Mouse (Mus musculus) heart, postnatal 0 days (tissue): ENCODE data around the gene Rpl26. TPM values are rescaled to one million over a fixed set of nuclear protein-coding genes. Genes with fewer than 3 reads are reported as not detected.

Experiments used
- ATAC-seq: fragments of 200-750 bp; cut with Nextera tagmentation; 2 replicates; pipeline ENCODE4 v1.8.0; 2017; ENCODE audit warnings: low read depth, moderate number of reproducible peaks, moderate library complexity; ENCODE audit not compliant: insufficient read depth
- DNase-seq: peaks from one replicate; pipeline ENCODE4 v3.0.0-alpha.2; 2016; ENCODE audit warnings: low spot score
- H3K27ac ChIP-seq: fragments of 300-500 bp; sonication (generic); 2 replicates; pipeline ENCODE4 v1.5.1; 2014; ENCODE audit warnings: low read depth, mild to moderate bottlenecking
- H3K27me3 ChIP-seq: fragments of 300-500 bp; sonication (generic); 2 replicates; pipeline ENCODE4 v1.6.1; 2014; ENCODE audit warnings: low read length, mixed read lengths; ENCODE audit not compliant: control insufficient read depth, insufficient read depth
- H3K36me3 ChIP-seq: fragments of 300-500 bp; sonication (generic); replicated peaks from 2 replicates; pipeline ENCODE4 v1.6.1; 2014; ENCODE audit warnings: low read length, mixed read lengths; ENCODE audit not compliant: control insufficient read depth, insufficient read depth
- H3K4me1 ChIP-seq: fragments of 300-500 bp; sonication (generic); 2 replicates; pipeline ENCODE4 v1.6.1; 2014; ENCODE audit warnings: antibody characterized with exemption; ENCODE audit not compliant: control insufficient read depth, insufficient read depth
- H3K4me2 ChIP-seq: fragments of 300-500 bp; sonication (generic); 2 replicates; pipeline ENCODE4 v1.6.1; 2014; ENCODE audit warnings: low read depth, mild to moderate bottlenecking, low read length, moderate library complexity
- H3K4me3 ChIP-seq: fragments of 300-500 bp; sonication (generic); 2 replicates; pipeline ENCODE4 v1.5.1; 2014; ENCODE audit warnings: low read depth, low read length
- H3K9ac ChIP-seq: fragments of 300-500 bp; sonication (generic); replicated peaks from 2 replicates; pipeline ENCODE4 v1.6.1; 2014; ENCODE audit warnings: low read depth, low read length, mixed read lengths
- H3K9me3 ChIP-seq: fragments of 300-500 bp; sonication (generic); replicated peaks from 2 replicates; pipeline ENCODE4 v1.6.1; 2016; ENCODE audit warnings: low read length; ENCODE audit not compliant: control insufficient read depth
- CTCF ChIP-seq: IDR thresholded peaks from 2 replicates; pipeline ENCODE4 v1.5.1; 2016; ENCODE audit warnings: antibody characterized with exemption, control low read depth, low read depth
- EP300 ChIP-seq: IDR thresholded peaks from 2 replicates; pipeline ENCODE4 v1.6.1; 2016; ENCODE audit warnings: antibody characterized with exemption, low read depth
- WGBS: fragments of 180-500 bp; shearing (Covaris S2); extraction: QIAGEN DNeasy Blood & Tissue Kit; methylation state at CpG from one replicate; pipeline ENCODE4 v1.1.7; 2014; 5-methylcytosine and 5-hydroxymethylcytosine counted together
- polyA plus RNA-seq: library from polyadenylated mRNA; unstranded; fragments of >200 nt; fragmentation: Nextera tagmentation; extraction: Ambion mirVana; gene quantifications from 2 replicates; pipeline ENCODE4 v1.2.1, GENCODE M21; 2015
- total RNA-seq: library from RNA; depleted of rRNA; stranded (reverse); fragments of >200 nt; gene quantifications from 2 replicates; pipeline ENCODE4 v1.2.3, GENCODE M21; 2014; ENCODE audit warnings: low replicate concordance

The Rpl26 gene
- total and polyA plus RNA-seq, 2 experiments from 2014 or later, result 529 to 1,343 TPM

DNA sequence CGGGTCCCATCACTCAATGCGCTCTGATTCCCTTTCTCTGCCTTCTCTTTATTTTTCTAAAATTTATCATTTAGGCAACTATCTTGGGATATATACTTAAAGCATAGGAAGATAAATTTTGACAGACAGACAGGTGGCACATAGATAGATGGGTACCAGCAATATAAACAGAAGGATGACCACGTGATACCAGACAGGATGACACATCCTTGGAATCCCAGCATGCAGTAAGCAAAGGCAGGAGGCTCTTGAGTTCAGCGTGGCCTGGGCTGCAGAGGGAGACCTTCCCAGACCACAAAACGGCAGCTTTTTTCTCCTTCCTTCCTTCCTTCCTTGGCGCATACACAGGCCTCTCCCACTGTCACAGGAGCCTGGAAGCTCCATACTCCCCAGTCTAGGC, 3.5 kb upstream of the Rpl26 start:
- H3K9me3 ChIP-seq, result no peaks in the 10 kb centered on the region
- no peaks in the 10 kb centered on the region for H3K27me3 ChIP-seq
- DNase-seq (no peak), ATAC-seq (no peak)
- H3K27ac ChIP-seq, result no peak overlapping the region
- 0 out of 2 replicates have a peak, but pooled peaks cover 6% of the 10 kb centered on the region for H3K4me1 ChIP-seq
- H3K9ac ChIP-seq, result no peak overlapping the region
- H3K4me2 ChIP-seq, result no peak overlapping the region
- WGBS, result 58% methylated on average over 6 of the region's 6 CpGs
- TF ChIP-seq EP300, result no peak
- no peak for TF ChIP-seq CTCF
- no peaks in the 10 kb centered on the region; the same call in 1 of the 2 replicates for H3K36me3 ChIP-seq
- no peak overlapping the region for H3K4me3 ChIP-seq

DNA sequence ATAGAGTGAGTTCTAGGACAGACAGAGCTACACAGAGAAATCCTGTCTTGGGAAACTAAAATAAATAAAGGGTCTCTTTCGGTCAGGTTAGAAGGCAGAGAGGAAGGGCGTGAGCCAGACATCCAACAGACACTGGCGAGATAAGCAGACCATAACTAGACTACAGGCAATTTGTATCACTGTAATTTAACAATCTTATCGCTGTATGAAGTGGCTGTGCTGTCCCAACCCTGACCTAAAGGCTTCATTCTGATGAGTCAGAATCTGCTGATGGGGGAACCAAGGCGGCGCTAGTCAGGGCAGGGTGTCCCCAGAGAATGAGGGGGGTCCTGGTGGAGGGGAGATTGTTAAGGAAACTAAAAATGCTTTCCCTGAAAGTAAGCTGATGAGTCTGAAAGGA, 2.6 kb upstream of the Rpl26 start:
- Histone ChIP-seq H3K4me1 (0 out of 2 replicates have a peak, but pooled peaks cover 6% of the 10 kb centered on the region), H3K27me3 (no peaks in the 10 kb centered on the region), H3K9ac (no peak overlapping the region), H3K4me3 (no peak overlapping the region), H3K27ac (no peak overlapping the region), H3K36me3 (peaks cover 9% of the 10 kb centered on the region), H3K4me2 (no peak overlapping the region), H3K9me3 (no peaks in the 10 kb centered on the region)
- ATAC-seq (no peak), DNase-seq (no peak)
- TF ChIP-seq EP300 (no peak), CTCF (no peak)
- WGBS, result 55% methylated on average over 6 of the region's 6 CpGs

DNA sequence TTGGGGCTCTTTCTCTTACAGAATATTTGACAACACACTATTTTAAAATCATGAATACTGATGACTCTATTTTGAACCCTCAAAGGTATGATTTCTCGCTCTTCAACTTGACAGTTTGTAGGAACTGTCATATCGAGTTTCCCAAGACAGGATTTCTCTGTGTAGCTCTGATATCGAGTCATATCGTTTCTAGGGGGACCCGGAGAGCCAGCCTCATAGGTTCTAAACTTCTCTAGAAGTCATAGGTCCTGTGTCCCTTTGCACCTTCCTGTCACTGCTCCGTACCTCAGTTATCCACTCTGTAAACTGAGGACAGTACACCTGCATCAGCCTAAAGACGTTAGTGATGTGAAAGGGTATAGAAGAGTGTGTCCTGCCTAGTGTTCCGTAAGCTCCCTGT, 1.6 kb upstream of the Rpl26 start:
- no peak for ATAC-seq
- Histone ChIP-seq H3K27ac (no peak overlapping the region), H3K9ac (no peak overlapping the region), H3K36me3 (peaks cover 17% of the 10 kb centered on the region), H3K4me2 (no peak overlapping the region), H3K4me3 (no peak overlapping the region), H3K4me1 (0 out of 2 replicates have a peak, but pooled peaks cover 6% of the 10 kb centered on the region), H3K9me3 (no peaks in the 10 kb centered on the region), H3K27me3 (no peaks in the 10 kb centered on the region)
- WGBS, result 77% methylated on average over 8 of the region's 8 CpGs
- DNase-seq, result no peak
- TF ChIP-seq CTCF (no peak), EP300 (no peak)

DNA sequence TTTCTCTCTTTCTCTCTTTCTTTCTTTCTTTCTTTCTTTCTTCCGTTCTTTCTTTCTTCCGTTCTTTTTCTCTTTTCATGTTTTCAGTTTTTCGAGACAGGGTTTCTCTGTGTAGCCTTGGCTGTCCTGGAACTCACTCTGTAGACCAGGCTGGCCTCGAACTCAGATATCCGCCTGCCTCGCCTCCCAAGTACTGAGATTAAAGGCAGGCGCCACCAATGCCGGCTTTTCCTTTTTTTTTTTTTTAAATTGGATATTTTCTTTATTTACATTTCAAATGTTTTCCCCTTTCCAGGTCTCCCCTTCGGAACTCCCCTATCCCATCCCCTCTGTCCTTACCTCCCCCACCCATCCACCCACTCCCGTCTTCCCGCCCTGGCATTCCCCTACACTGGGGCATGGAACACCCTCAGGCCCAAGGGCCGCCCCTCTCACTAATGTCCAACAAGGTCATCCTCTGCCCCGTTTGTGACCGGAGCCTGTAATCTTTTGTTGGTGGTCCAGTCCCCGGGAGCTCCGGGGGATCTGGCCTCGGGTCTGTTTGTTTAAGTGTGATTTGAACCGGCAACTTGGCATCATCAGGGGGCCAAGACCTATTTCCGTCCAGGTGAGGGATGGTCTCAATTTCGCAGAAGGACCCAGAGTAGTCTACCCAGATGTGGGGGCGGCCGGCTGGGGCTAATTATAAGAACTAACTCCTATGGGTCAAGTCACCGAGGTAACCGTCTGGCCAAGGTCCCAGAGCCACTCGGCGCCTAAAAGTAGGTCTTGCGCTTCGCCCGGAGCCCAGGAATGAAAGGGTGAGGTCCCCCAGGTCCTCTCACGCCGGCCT, 648 bp upstream of the Rpl26 start:
- ATAC-seq (no peak), DNase-seq (no peak)
- Histone ChIP-seq H3K4me3 (peak overlapping the region; percentile 88), H3K9ac (peak overlapping the region; percentile 28; the same call in 1 of the 2 replicates), H3K36me3 (peaks cover 25% of the 10 kb centered on the region), H3K27ac (no peak overlapping the region), H3K4me1 (0 out of 2 replicates have a peak, but pooled peaks cover 6% of the 10 kb centered on the region), H3K27me3 (no peaks in the 10 kb centered on the region), H3K4me2 (peak overlapping the region; percentile 57), H3K9me3 (no peaks in the 10 kb centered on the region)
- TF ChIP-seq CTCF (no peak), EP300 (no peak)
- 28% methylated on average over 31 of the region's 31 CpGs for WGBS

DNA sequence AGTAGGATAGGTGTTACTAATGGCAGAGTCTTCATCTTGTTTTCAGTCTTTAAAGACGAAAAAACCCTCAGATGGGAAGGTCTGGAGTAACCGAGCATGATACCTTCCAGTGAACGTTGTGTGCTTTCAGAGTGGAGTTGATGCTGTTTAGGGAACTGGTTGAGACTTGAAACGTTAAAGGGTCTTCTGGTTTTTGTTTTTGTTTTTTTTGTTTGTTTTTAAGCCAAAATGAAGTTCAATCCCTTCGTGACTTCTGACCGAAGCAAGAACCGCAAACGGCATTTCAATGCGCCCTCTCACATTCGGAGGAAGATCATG, 623 bp downstream of the Rpl26 start:
- WGBS, result under 1% methylated on average over 10 of the region's 10 CpGs
- H3K4me2 ChIP-seq, result peak overlapping the region; percentile 89
- H3K9me3 ChIP-seq, result no peaks in the 10 kb centered on the region
- peaks cover 31% of the 10 kb centered on the region for H3K36me3 ChIP-seq
- no peak for TF ChIP-seq EP300
- no peak for TF ChIP-seq CTCF
- peak overlapping the region; percentile 99 for H3K9ac ChIP-seq
- H3K4me3 ChIP-seq, result peak overlapping the region; percentile 88
- ATAC-seq, result no peak
- H3K27ac ChIP-seq, result peak overlapping the region; percentile 85
- no peak for DNase-seq
- H3K27me3 ChIP-seq, result no peaks in the 10 kb centered on the region
- 0 out of 2 replicates have a peak, but pooled peaks cover 6% of the 10 kb centered on the region for H3K4me1 ChIP-seq

DNA sequence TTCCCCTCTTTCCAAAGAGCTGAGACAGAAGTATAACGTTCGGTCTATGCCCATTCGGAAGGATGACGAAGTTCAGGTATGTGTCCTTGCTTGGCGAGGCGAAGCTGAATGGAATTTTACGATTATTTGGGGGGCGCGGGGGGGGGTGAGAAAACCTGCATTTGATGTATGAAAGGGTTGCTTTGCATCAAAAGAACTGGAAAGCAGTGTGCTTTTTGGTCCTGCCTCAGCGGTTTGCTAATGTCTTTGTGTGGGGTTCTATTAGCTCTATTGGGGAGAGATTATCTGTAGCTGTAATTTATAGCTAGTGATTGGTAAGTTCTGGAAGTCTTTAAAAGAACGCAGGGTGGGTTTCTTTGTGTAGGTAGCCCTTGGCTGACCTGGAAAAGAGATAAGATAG, 984 bp downstream of the Rpl26 start:
- peaks cover 31% of the 10 kb centered on the region for H3K36me3 ChIP-seq

More for the DNA sequence above, 984 bp downstream of the Rpl26 start:
- Histone ChIP-seq H3K27ac (no peak overlapping the region; the same call in 1 of the 2 replicates), H3K4me3 (peak overlapping the region; percentile 88), H3K4me2 (peak overlapping the region; percentile 89), H3K4me1 (0 out of 2 replicates have a peak, but pooled peaks cover 6% of the 10 kb centered on the region), H3K9me3 (no peaks in the 10 kb centered on the region), H3K27me3 (no peaks in the 10 kb centered on the region), H3K9ac (peak overlapping the region; percentile 99)
- whole genome bisulfite sequencing, result 3% methylated on average over 11 of the region's 11 CpGs
- TF ChIP-seq CTCF (no peak), EP300 (no peak)
- DNase-seq, result no peak
- no peak for ATAC-seq
